Mouse (Mus musculus) G1E (cell line): ENCODE data around the gene Accs. TPM values are rescaled to one million over a fixed set of nuclear protein-coding genes. Genes with fewer than 3 reads are reported as not detected.

Experiments
- ATAC-seq: 2 replicates; pipeline ENCODE4 v1.8.0; 2016; ENCODE audit warnings: mild to moderate bottlenecking; ENCODE audit not compliant: insufficient number of reproducible peaks, poor library complexity, low FRiP score, severe bottlenecking; ENCODE audit errors: extremely low read depth
- DNase-seq: peaks from one replicate; pipeline ENCODE4 v3.0.0; 2012; ENCODE audit warnings: low spot score
- H3K27me3 ChIP-seq: 2 replicates; pipeline ENCODE4 v1.6.1; 2012; ENCODE audit warnings: mild to moderate bottlenecking, low read length, inconsistent platforms; ENCODE audit not compliant: insufficient read depth
- H3K36me3 ChIP-seq: replicated peaks from 2 replicates; pipeline ENCODE3; 2012; ENCODE audit warnings: mild to moderate bottlenecking, inconsistent platforms
- H3K4me1 ChIP-seq: 2 replicates; pipeline ENCODE4 v1.6.1; 2012; ENCODE audit warnings: low read depth, low read length, inconsistent platforms, mixed read lengths; ENCODE audit not compliant: insufficient read depth
- H3K4me3 ChIP-seq: 2 replicates; pipeline ENCODE4 v1.5.1; 2012; ENCODE audit warnings: low read depth, mild to moderate bottlenecking, inconsistent platforms, low read length, moderate library complexity, mixed read lengths
- H3K9me3 ChIP-seq: replicated peaks from 2 replicates; pipeline ENCODE4 v1.6.1; 2012; ENCODE audit warnings: inconsistent platforms
- CTCF ChIP-seq: IDR thresholded peaks from 2 replicates; pipeline ENCODE4 v1.5.1; 2012; ENCODE audit warnings: low read depth, low read length, inconsistent platforms, mixed read lengths
- GATA1 ChIP-seq: IDR thresholded peaks from 2 replicates; pipeline ENCODE4 v1.6.1; 2012; ENCODE audit warnings: borderline replicate concordance, low read length, inconsistent platforms, mixed read lengths
- GATA2 ChIP-seq: IDR thresholded peaks from 2 replicates; pipeline ENCODE4 v1.6.1; 2012; ENCODE audit warnings: low read depth, low read length, inconsistent platforms, borderline replicate concordance
- POLR2AphosphoS5 ChIP-seq: IDR thresholded peaks from 2 replicates; pipeline ENCODE4 v1.6.1; 2012; ENCODE audit warnings: low read depth, low read length, inconsistent platforms; ENCODE audit not compliant: insufficient replicate concordance
- TAL1 ChIP-seq: conservative IDR thresholded peaks from 2 replicates; pipeline ENCODE4 v1.6.1; 2012; ENCODE audit warnings: low read depth, low read length, inconsistent platforms, mixed read lengths
- polyA plus RNA-seq: library from polyadenylated mRNA; stranded (reverse); fragments of >175 nt; gene quantifications from 2 replicates; pipeline ENCODE4 v1.2.3, GENCODE M21; 2012
- total RNA-seq, 2 experiments: library from RNA; stranded (forward) in 1 of 2; stranded (reverse) in 1 of 2; fragments of 200-1000 nt in 1 of 2; fragments of >200 nt in 1 of 2; fragmentation: Nextera tagmentation in 1 of 2; gene quantifications; 2 replicates each; pipeline ENCODE4 v1.2.3; 2014 to 2017

Gene Accs
- total and polyA plus RNA-seq, 3 experiments: 2.9 to 3.6 (median 3.0) TPM

DNA sequence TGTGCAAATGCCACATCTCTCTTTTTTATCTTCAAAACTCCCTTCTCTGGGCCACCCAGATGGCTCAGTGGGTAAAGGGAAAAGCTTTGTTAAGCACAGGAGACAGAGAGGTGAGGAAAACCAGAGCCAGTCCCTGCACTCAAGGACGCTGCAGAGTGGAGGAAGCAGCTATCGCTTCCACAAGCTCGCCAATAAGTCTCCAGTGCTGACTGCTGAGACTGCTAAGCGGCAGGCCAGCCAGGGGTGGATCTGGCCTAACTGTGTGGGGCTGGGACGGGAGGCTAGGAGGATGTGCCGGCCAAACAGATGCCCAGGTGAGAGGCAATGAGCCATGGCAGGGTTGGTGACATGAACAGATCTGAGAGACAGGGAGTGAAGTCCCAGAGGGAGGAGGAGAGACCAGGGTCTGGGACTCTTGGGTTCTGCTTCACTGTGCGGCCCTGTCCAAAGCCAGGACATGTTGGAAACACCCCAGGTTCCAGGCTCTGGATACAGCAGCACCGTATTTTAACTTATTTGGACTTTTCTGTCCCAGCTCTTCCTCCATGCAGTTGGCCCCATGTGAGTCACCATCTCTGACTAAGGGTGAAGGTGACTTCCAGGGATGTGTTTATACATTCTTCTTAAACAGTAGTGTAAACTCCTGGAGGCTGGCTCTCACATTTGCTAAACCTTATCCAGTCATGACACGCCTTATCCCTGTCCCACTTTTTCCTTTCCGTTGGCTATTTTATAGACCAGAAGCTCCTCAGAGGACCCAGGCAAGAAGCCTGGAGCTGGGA, 36.5 kb upstream of the Accs start:
- no peak for ATAC-seq
- no peak for DNase-seq
- Histone ChIP-seq H3K36me3 (no peaks in the 10 kb centered on the region), H3K27me3 (peaks cover 3% of the 10 kb centered on the region; the same call in 1 of the 2 replicates), H3K4me3 (no peak overlapping the region), H3K9me3 (no peaks in the 10 kb centered on the region), H3K4me1 (no peaks in the 10 kb centered on the region; the same call in 1 of the 2 replicates)
- no peak for TF ChIP-seq CTCF
- TF ChIP-seq POLR2AphosphoS5: no peak
- no peak for TF ChIP-seq TAL1
- no peak for TF ChIP-seq GATA2
- no peak for TF ChIP-seq GATA1

DNA sequence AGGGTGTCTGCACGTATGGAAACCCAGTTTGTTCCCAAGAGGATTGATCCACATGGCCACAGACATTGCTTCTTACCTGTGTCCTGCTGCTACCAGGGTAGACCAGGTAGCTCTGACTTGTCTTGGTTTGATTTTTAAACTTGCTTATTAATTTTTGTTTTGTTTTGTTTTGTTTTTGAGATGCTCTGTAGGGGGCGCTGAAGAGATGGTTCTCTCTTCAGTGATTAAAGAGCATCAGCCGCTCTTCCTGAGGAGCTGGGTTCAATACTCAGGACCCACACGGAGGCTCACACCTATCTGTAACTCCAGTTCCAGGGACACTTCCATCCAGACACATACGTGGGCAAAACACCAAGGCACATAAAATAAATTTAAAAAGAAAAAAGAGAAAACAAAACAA, 33.3 kb upstream of the Accs start:
- H3K4me3 ChIP-seq: no peak overlapping the region
- H3K27me3 ChIP-seq: peaks cover 5% of the 10 kb centered on the region
- no peaks in the 10 kb centered on the region for H3K36me3 ChIP-seq
- ATAC-seq: no peak
- H3K9me3 ChIP-seq: no peaks in the 10 kb centered on the region
- H3K4me1 ChIP-seq: no peaks in the 10 kb centered on the region; the same call in 1 of the 2 replicates
- no peak for TF ChIP-seq GATA2
- TF ChIP-seq CTCF: no peak
- no peak for TF ChIP-seq TAL1
- TF ChIP-seq POLR2AphosphoS5: no peak
- TF ChIP-seq GATA1: no peak
- no peak for DNase-seq

DNA sequence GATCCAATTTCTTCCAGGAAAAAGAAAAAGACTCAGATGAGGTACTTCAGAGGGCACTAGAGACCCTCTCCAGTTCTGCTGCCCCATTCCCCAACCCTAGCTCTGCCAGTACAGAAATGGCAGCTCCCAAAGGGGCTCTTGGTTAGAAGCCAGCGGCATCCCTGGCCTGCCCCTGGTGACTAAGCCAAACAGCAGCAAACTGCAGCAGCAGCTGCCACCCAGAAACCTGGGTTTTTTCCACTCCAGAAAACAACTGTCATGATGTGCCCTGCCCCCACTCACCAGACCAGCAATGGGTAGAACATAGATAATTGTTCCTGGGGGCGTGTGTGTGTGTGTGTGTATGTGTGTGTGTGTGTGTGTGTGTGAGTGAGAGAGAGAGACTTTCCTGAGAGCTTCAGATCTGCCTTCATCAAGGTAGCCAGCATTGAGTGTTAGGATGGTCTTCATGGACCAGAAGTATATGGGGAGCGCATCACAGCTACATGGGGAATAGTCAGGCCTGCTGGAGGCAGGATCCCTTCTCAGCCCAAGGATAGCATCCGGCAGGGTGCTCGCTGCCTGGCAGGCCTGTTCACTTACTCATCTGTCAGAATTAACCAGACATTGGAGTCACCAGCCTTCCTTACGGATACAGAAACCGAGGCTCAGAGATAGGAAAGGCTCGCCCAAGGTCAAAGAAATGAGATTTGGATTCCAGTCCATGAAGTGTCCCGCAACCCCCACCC, 32.1 kb upstream of the Accs start:
- TF ChIP-seq GATA1 (no peak), CTCF (no peak), TAL1 (no peak), GATA2 (no peak), POLR2AphosphoS5 (no peak)
- no peak overlapping the region for H3K4me3 ChIP-seq
- no peaks in the 10 kb centered on the region for H3K36me3 ChIP-seq
- DNase-seq (no peak), ATAC-seq (no peak)
- H3K27me3 ChIP-seq: peaks cover 5% of the 10 kb centered on the region
- H3K4me1 ChIP-seq: no peaks in the 10 kb centered on the region; the same call in 1 of the 2 replicates
- no peaks in the 10 kb centered on the region for H3K9me3 ChIP-seq

DNA sequence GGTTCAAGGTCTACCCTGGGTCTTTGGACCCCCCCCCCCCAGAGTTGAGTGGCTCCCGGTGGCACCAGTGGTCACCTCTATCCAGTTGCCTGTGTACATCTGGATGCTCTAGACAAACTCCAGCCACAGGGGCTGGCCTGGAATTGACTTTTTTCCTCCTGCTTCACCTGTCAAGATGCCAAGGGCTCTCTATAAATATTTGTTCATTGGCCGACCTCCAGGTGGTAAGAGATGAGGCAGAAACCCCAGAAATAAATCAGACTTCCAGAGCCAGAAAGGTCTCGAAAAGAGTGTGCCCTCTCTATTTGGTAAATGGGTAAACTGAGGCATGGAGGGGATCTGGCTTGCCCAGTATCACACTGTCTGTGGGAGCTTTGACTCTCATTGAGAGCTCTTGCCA, 31.2 kb upstream of the Accs start:
- ATAC-seq: no peak
- TF ChIP-seq CTCF: no peak
- no peak for TF ChIP-seq POLR2AphosphoS5
- no peak for TF ChIP-seq TAL1
- no peak for TF ChIP-seq GATA1
- no peak for TF ChIP-seq GATA2
- Histone ChIP-seq H3K4me3 (no peak overlapping the region), H3K9me3 (no peaks in the 10 kb centered on the region), H3K36me3 (no peaks in the 10 kb centered on the region), H3K27me3 (peaks cover 8% of the 10 kb centered on the region), H3K4me1 (no peaks in the 10 kb centered on the region; the same call in 1 of the 2 replicates)
- DNase-seq: no peak

DNA sequence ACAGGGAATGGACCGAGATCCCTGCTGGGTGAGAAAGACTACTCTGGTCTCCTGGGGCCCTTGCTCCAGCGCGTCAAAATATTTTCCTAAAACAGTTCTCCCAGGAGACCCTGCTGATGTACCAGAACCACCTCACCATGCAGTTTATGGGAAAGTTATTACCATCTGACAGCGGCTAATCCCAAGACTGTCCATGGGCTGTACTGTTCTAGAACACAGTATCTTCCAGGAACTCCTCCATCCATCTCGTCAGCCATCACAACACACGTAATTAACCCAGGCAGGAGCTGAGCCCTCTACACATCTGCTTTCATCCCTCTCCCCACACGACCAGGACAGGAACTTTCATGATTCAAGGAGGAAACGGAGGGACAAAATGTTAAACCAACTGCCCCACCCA, 30.7 kb upstream of the Accs start:
- no peak overlapping the region for H3K4me3 ChIP-seq
- no peaks in the 10 kb centered on the region; the same call in 1 of the 2 replicates for H3K4me1 ChIP-seq
- peaks cover 12% of the 10 kb centered on the region for H3K27me3 ChIP-seq
- H3K36me3 ChIP-seq: no peaks in the 10 kb centered on the region
- DNase-seq (no peak), ATAC-seq (no peak)
- no peak for TF ChIP-seq CTCF
- TF ChIP-seq POLR2AphosphoS5: no peak
- no peak for TF ChIP-seq GATA1
- TF ChIP-seq GATA2: no peak
- TF ChIP-seq TAL1: no peak
- no peaks in the 10 kb centered on the region for H3K9me3 ChIP-seq

DNA sequence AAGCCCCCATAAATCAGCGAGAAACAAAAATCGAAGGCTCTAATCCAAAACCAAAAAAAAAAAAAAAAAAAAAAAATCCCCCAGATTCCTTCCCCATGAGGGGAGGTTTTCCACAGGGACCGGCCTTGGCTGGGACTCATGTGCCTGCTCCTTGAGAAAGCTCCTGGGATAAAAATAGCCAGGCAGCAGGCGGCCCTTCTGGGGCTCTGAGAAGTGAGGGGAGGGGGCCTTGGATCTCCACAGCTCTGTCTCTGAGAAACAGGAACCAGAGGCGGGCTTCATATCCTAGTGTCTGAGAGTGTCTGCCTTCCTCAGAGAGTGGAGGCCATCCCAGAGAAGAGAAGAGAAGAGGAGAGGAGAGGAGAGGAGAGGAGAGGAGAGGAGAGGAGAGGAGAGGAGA, 27.3 kb upstream of the Accs start:
- no peak for TF ChIP-seq GATA2
- TF ChIP-seq CTCF: no peak
- no peak for TF ChIP-seq GATA1

More for the DNA sequence above, 27.3 kb upstream of the Accs start:
- H3K36me3 ChIP-seq: no peaks in the 10 kb centered on the region
- no peaks in the 10 kb centered on the region for H3K4me1 ChIP-seq
- ATAC-seq: no peak
- peaks cover 13% of the 10 kb centered on the region for H3K27me3 ChIP-seq
- DNase-seq: no peak
- H3K9me3 ChIP-seq: no peaks in the 10 kb centered on the region
- H3K4me3 ChIP-seq: no peak overlapping the region
